Mouse (Mus musculus): ENCODE data around the gene Ano4. TPM values are rescaled to one million over a fixed set of nuclear protein-coding genes. Genes with fewer than 3 reads are reported as not detected.
A peak's percentile ranks its signal among the peaks of the same experiment; 100 is the strongest.

The Ano4 gene
- polyA plus RNA-seq, 1 experiment from 2014 or later = 0.40 TPM

DNA sequence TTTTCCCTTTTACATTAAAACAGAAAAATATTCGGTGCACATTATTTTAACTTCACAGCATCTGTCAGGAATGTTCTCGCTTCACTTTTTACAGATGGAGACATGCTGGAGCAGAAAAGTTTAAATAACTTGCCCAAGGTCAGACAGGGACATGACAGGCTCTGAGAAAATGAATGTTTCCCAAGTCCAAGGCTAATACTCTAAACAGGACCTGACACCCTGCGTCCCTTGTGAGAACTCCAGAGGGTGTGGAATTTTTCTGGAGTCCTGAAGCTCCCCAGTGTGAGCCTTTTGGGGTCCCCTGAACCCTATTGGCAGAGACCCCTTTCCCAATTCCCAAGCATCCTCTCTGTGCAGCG lies 451 bp downstream of the Ano4 start:
- H3K4me2 ChIP-seq (replicated peaks; ENCODE audit: low read depth) = peak overlapping the region; percentile 90
- H3K27ac ChIP-seq (replicated peaks) = no peak overlapping the region
- ATAC-seq (ENCODE audit: low FRiP score, low TSS enrichment) (no peak), DNase-seq (ENCODE audit: low spot score) (no peak)
- H3K27me3 ChIP-seq (ENCODE audit: control insufficient read depth, insufficient read depth, low read length) = no peaks in the 10 kb centered on the region; the same call in 1 of the 2 replicates
- peak overlapping the region; percentile 49 for H3K4me3 ChIP-seq (ENCODE audit: low read depth, low read length)
- no peaks in the 10 kb centered on the region for H3K36me3 ChIP-seq (ENCODE audit: control insufficient read depth, insufficient read depth, low read length)
- WGBS = 16% methylated on average over 4 of the region's 4 CpGs
- TF ChIP-seq CTCF (IDR thresholded peaks at IDR 0.05; ENCODE audit: low read depth) = no peak
- no peak for TF ChIP-seq EP300 (optimal IDR thresholded peaks at IDR 0.05)
- no peaks in the 10 kb centered on the region for H3K9me3 ChIP-seq (ENCODE audit: control insufficient read depth, low read length)
- H3K4me1 ChIP-seq (replicated peaks; ENCODE audit: control insufficient read depth, insufficient read depth) = no peaks in the 10 kb centered on the region
- 0 out of 2 replicates have a peak overlapping the region, but pooled peaks have one; percentile 51 for H3K9ac ChIP-seq (ENCODE audit: low read length)

DNA sequence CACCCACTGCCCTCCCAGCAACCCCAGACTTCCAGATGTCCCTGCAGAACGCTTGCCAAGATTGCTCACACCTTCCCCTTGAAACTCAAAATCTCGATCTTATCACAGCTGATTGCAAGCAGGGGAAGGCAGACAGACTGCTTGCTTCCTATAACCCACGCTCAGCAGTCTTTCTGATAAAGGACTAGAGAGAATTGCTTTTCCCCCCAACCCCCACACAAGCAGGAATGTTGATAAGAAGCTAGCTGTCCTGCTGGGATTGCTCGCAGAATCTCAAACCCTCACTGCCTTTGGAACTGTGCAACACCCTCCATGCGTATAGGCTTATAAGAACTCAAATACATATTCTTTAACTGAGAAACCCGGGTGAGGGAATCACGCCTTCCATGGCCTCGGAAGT lies 846 bp downstream of the Ano4 start:
- TF ChIP-seq EP300 (optimal IDR thresholded peaks at IDR 0.05) (no peak), CTCF (IDR thresholded peaks at IDR 0.05; ENCODE audit: low read depth) (no peak)
- 24% methylated on average over 8 of the region's 8 CpGs for WGBS
- H3K4me3 ChIP-seq (ENCODE audit: low read depth, low read length) = no peak overlapping the region

DNA sequence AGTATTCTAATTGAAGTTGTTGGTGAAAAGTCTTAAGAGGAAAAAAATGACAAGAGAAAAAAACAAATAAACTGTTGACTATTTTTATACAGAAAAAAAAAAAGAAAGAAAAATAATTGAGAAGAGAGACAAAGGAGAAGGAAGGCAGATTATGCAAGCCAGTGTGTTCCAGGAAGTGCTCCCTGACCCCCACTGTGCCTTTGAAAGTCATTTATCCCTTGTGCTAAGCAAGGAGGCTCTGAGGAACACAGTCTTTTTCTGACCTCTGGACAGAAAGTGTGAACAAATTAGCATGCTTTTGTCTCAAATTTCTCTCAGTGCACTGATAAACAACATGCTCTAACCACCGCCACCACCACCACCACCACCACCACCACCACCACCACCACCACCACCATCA lies 14.3 kb downstream of the Ano4 start:
- Histone ChIP-seq H3K36me3 (ENCODE audit: control insufficient read depth, insufficient read depth, low read length) (no peaks in the 10 kb centered on the region), H3K4me2 (replicated peaks; ENCODE audit: low read depth) (no peak overlapping the region), H3K27ac (replicated peaks) (no peak overlapping the region), H3K9me3 (ENCODE audit: control insufficient read depth, low read length) (no peaks in the 10 kb centered on the region), H3K4me1 (replicated peaks; ENCODE audit: control insufficient read depth, insufficient read depth) (no peaks in the 10 kb centered on the region), H3K9ac (ENCODE audit: low read length) (no peak overlapping the region), H3K27me3 (ENCODE audit: control insufficient read depth, insufficient read depth, low read length) (no peaks in the 10 kb centered on the region), H3K4me3 (ENCODE audit: low read depth, low read length) (no peak overlapping the region)
- WGBS = 100% methylated on average over 1 of the region's 1 CpGs
- TF ChIP-seq CTCF (IDR thresholded peaks at IDR 0.05; ENCODE audit: low read depth) = no peak
- DNase-seq (ENCODE audit: low spot score) = no peak
- no peak for ATAC-seq (ENCODE audit: low FRiP score, low TSS enrichment)

More for the DNA sequence above, 846 bp downstream of the Ano4 start:
- Histone ChIP-seq H3K4me1 (replicated peaks; ENCODE audit: control insufficient read depth, insufficient read depth) (no peaks in the 10 kb centered on the region), H3K9me3 (ENCODE audit: control insufficient read depth, low read length) (no peaks in the 10 kb centered on the region), H3K27me3 (ENCODE audit: control insufficient read depth, insufficient read depth, low read length) (no peaks in the 10 kb centered on the region; the same call in 1 of the 2 replicates), H3K9ac (ENCODE audit: low read length) (no peak overlapping the region), H3K36me3 (ENCODE audit: control insufficient read depth, insufficient read depth, low read length) (no peaks in the 10 kb centered on the region), H3K27ac (replicated peaks) (no peak overlapping the region), H3K4me2 (replicated peaks; ENCODE audit: low read depth) (no peak overlapping the region)
- ATAC-seq (ENCODE audit: low FRiP score, low TSS enrichment) = no peak
- DNase-seq (ENCODE audit: low spot score) = no peak

DNA sequence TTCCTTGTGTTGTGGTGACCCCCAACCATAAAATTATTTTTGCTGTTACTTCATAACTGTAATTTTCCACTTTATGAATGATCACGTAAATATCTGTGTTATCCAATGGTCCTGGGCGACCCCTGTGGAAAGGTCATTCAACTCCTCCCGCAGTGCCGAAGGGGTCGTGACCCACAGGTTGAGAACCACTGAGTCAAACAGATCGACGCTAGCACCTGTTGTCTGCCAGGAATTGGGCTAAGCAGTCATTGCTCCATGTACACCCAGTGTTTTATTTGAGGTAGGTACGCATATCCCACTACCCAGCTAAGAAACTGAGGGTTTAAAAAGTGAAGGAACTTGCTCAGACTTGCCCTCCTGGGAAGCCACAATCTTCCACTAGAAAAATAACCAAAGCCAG lies 14.8 kb downstream of the Ano4 start:
- H3K9me3 ChIP-seq (ENCODE audit: control insufficient read depth, low read length) = no peaks in the 10 kb centered on the region
- 71% methylated on average over 8 of the region's 8 CpGs for WGBS
- no peak overlapping the region for H3K27ac ChIP-seq (replicated peaks)
- no peak overlapping the region for H3K4me2 ChIP-seq (replicated peaks; ENCODE audit: low read depth)
- ATAC-seq (ENCODE audit: low FRiP score, low TSS enrichment) = no peak
- H3K4me3 ChIP-seq (ENCODE audit: low read depth, low read length) = no peak overlapping the region
- H3K36me3 ChIP-seq (ENCODE audit: control insufficient read depth, insufficient read depth, low read length) = no peaks in the 10 kb centered on the region
- no peak overlapping the region for H3K9ac ChIP-seq (ENCODE audit: low read length)
- no peaks in the 10 kb centered on the region for H3K4me1 ChIP-seq (replicated peaks; ENCODE audit: control insufficient read depth, insufficient read depth)
- no peaks in the 10 kb centered on the region for H3K27me3 ChIP-seq (ENCODE audit: control insufficient read depth, insufficient read depth, low read length)
- TF ChIP-seq EP300 (optimal IDR thresholded peaks at IDR 0.05) = no peak
- TF ChIP-seq CTCF (IDR thresholded peaks at IDR 0.05; ENCODE audit: low read depth) = no peak
- DNase-seq (ENCODE audit: low spot score) = no peak

DNA sequence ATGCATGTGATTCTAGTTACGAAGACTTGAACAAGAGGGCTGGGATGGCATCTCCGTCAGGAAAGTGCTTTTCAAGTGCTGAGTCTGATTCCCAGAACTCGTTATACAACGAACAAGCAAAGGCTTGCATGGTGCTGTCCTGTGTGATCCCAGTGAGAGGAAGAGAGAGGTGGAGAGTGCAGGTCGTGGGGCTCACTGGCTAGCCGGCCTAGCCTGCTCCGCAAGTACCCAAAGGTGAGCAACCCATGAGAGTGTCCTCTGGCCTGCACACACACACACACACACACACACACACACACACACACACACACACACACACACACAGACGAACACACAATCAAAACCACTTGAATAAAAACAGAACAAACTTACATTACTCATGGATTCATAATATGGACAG lies 15.7 kb downstream of the Ano4 start:
- 56% methylated on average over 8 of the region's 8 CpGs for WGBS
- H3K27me3 ChIP-seq (ENCODE audit: control insufficient read depth, insufficient read depth, low read length) = no peaks in the 10 kb centered on the region
- H3K36me3 ChIP-seq (ENCODE audit: control insufficient read depth, insufficient read depth, low read length) = no peaks in the 10 kb centered on the region
- H3K9me3 ChIP-seq (ENCODE audit: control insufficient read depth, low read length) = no peaks in the 10 kb centered on the region
- H3K4me3 ChIP-seq (ENCODE audit: low read depth, low read length) = no peak overlapping the region
- H3K27ac ChIP-seq (replicated peaks) = no peak overlapping the region
- TF ChIP-seq CTCF (IDR thresholded peaks at IDR 0.05; ENCODE audit: low read depth) = no peak
- TF ChIP-seq EP300 (optimal IDR thresholded peaks at IDR 0.05) = no peak
- DNase-seq (ENCODE audit: low spot score) (no peak), ATAC-seq (ENCODE audit: low FRiP score, low TSS enrichment) (no peak)
- no peaks in the 10 kb centered on the region for H3K4me1 ChIP-seq (replicated peaks; ENCODE audit: control insufficient read depth, insufficient read depth)
- H3K9ac ChIP-seq (ENCODE audit: low read length) = no peak overlapping the region
- H3K4me2 ChIP-seq (replicated peaks; ENCODE audit: low read depth) = no peak overlapping the region

DNA sequence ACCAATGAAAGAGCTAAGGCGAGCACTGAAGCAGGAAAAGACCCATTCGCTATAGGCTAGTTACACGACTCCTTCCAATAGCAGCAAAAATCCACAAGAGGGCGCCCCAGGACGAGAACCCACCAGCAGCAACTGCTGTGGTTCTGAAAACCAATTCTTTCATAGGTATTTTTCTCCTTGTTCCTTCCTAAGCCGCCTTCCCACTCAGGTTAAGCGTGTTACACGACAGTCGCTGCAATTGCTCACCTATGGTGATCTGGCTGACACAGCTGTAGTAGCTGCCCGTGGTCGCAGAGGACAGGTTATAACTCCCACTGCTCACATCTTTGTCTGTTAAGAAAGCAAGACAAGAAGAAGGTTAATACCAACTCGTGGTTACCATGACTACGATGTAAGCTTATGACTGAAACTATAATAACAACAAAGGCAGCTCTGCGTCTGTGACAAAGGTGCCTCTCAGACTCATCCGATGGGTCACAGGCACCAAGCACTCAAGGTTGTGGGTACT lies 17.5 kb downstream of the Ano4 start:
- peak; percentile 77 for DNase-seq (ENCODE audit: low spot score)
- Histone ChIP-seq H3K27me3 (ENCODE audit: control insufficient read depth, insufficient read depth, low read length) (no peaks in the 10 kb centered on the region), H3K36me3 (ENCODE audit: control insufficient read depth, insufficient read depth, low read length) (no peaks in the 10 kb centered on the region), H3K4me3 (ENCODE audit: low read depth, low read length) (no peak overlapping the region), H3K4me2 (replicated peaks; ENCODE audit: low read depth) (no peak overlapping the region), H3K4me1 (replicated peaks; ENCODE audit: control insufficient read depth, insufficient read depth) (no peaks in the 10 kb centered on the region), H3K9ac (ENCODE audit: low read length) (no peak overlapping the region), H3K27ac (replicated peaks) (no peak overlapping the region), H3K9me3 (ENCODE audit: control insufficient read depth, low read length) (no peaks in the 10 kb centered on the region)
- whole genome bisulfite sequencing = 28% methylated on average over 15 of the region's 15 CpGs
- TF ChIP-seq CTCF (IDR thresholded peaks at IDR 0.05; ENCODE audit: low read depth) = peak; percentile 91
- TF ChIP-seq EP300 (optimal IDR thresholded peaks at IDR 0.05) = no peak
- peak; percentile 32 for ATAC-seq (ENCODE audit: low FRiP score, low TSS enrichment)
